Mouse (Mus musculus) spleen, adult 2 months (tissue): ENCODE data around the gene Tcf19. TPM values are rescaled to one million over a fixed set of nuclear protein-coding genes. Genes with fewer than 3 reads are reported as not detected.
"Not testable (repeated sequence)": the region's sequence is repeated elsewhere in the genome, so short reads cannot be mapped to it uniquely, and the experiment has no call there.

Experiments
- DNase-seq, 2 experiments: peaks; one replicate each; pipeline versions ENCODE4 v3.0.0 to v3.0.0-alpha.2; 2012 to 2021; ENCODE audit warnings: low spot score in 2 of 2, low read depth in 1 of 2
- H3K27ac ChIP-seq: fragments of 200-500 bp; 2 replicates; pipeline ENCODE4 v1.5.1; 2012; ENCODE audit warnings: low read length, inconsistent platforms; ENCODE audit not compliant: insufficient read depth
- H3K27me3 ChIP-seq: fragments of 200-500 bp; 2 replicates; pipeline ENCODE4 v1.6.1; 2012; ENCODE audit warnings: mild to moderate bottlenecking, moderate library complexity, low read length, inconsistent platforms; ENCODE audit not compliant: control insufficient read depth, insufficient read depth
- H3K36me3 ChIP-seq: fragments of 200-500 bp; 2 replicates; pipeline ENCODE4 v1.6.1; 2012; ENCODE audit warnings: mild to moderate bottlenecking, low read length, inconsistent platforms; ENCODE audit not compliant: control insufficient read depth, insufficient read depth
- H3K4me1 ChIP-seq: fragments of 200-500 bp; 2 replicates; pipeline ENCODE4 v1.6.1; 2011; ENCODE audit warnings: inconsistent platforms; ENCODE audit not compliant: control insufficient read depth, insufficient read depth, insufficient read length
- H3K4me3 ChIP-seq: fragments of 200-500 bp; 2 replicates; pipeline ENCODE4 v1.5.1; 2011; ENCODE audit warnings: mild to moderate bottlenecking, inconsistent platforms; ENCODE audit not compliant: insufficient read depth, insufficient read length; ENCODE audit errors: extremely low read depth
- CTCF ChIP-seq: fragments of 200-500 bp; IDR thresholded peaks from 2 replicates; pipeline ENCODE4 v1.5.1; 2011; ENCODE audit warnings: mild to moderate bottlenecking, inconsistent platforms; ENCODE audit not compliant: insufficient read depth, insufficient read length, insufficient replicate concordance; ENCODE audit errors: extremely low read depth
- POLR2A ChIP-seq: fragments of 200-500 bp; IDR thresholded peaks from 2 replicates; pipeline ENCODE4 v1.6.1; 2011; ENCODE audit warnings: low read depth, low read length, inconsistent platforms
- WGBS: fragments of 180-500 bp; shearing (Covaris S2); methylation state at CpG from one replicate; pipeline ENCODE4 v1.1.7; 2018; 5-methylcytosine and 5-hydroxymethylcytosine counted together
- polyA plus RNA-seq: library from polyadenylated mRNA; depleted of rRNA; stranded (reverse); fragments of >200 nt; gene quantifications from 2 replicates; pipeline ENCODE4 v1.2.3, GENCODE M21; 2012; rRNA removed

The Tcf19 gene
- polyA plus RNA-seq, 1 experiment, result 9.6 TPM

DNA sequence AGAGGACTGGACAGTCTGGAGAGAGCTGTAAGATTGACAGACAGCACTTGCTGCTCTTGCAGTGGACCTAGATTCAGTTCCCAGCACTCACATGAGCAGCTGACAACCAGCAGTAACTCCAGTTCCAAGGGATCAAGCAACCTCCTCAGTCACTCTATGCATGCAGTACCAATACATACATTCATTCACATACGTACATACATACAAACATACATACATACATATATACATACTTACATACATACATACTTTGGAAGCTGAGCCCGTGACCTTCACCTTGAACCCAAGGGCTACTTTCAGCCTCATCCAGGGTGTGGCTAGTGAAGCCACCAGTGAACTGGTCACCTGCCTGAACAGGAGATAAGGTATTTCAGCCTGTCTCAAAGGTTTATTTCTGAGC is 28.6 kb downstream of the Tcf19 start:
- Histone ChIP-seq H3K36me3 (no peaks in the 10 kb centered on the region), H3K27ac (no peak overlapping the region), H3K27me3 (no peaks in the 10 kb centered on the region), H3K4me1 (no peaks in the 10 kb centered on the region), H3K4me3 (no peak overlapping the region)
- TF ChIP-seq CTCF, result no peak
- no peak for TF ChIP-seq POLR2A
- WGBS, result 88% methylated on average over 2 of the region's 2 CpGs
- DNase-seq, result no peak

DNA sequence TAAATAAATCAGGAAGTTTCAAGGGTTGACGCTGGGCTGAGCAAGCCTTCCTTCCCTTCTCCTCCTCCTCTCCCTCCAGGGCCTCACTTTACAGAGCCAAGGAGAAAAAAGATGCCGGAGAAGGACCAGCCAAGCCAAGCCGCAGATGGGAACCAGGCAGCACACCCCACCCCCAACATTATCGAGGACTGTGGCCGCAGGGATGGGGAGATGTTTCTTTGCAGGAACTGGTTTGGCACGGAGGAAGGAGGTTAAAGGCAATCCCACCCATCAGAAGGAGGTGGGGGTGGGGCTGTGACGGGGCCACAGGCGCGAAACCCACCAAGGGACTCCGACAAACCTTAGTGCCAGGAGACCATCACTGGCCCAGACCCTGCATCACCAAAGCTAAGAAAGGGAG is 29.9 kb downstream of the Tcf19 start:
- H3K27me3 ChIP-seq, result no peaks in the 10 kb centered on the region
- H3K4me1 ChIP-seq, result no peaks in the 10 kb centered on the region
- no peak for TF ChIP-seq POLR2A
- no peak for TF ChIP-seq CTCF
- H3K36me3 ChIP-seq, result no peaks in the 10 kb centered on the region
- no peak overlapping the region for H3K27ac ChIP-seq
- no peak overlapping the region for H3K4me3 ChIP-seq
- no peak for DNase-seq
- WGBS, result 48% methylated on average over 10 of the region's 10 CpGs

DNA sequence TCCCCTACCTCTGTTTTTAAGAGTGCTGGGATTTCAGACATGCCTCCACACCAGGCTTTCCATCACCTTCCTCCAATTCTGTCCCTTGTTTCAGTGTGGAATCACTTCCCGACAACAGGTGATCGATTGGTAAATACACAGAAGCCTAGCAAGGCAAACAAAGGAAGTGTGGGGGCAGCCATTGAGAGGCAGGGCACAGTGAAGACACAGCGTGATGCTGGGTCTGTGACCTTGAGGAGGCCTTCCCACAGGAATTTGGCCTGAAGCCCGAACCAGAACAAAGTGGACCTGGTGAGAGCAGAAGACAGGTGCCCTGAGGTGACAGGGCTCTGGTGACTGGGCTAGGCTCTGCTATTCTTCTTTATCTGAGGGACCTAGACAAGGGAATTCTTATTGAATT is 30.9 kb downstream of the Tcf19 start:
- no peak for TF ChIP-seq POLR2A
- no peak for TF ChIP-seq CTCF
- no peak overlapping the region for H3K27ac ChIP-seq

DNA sequence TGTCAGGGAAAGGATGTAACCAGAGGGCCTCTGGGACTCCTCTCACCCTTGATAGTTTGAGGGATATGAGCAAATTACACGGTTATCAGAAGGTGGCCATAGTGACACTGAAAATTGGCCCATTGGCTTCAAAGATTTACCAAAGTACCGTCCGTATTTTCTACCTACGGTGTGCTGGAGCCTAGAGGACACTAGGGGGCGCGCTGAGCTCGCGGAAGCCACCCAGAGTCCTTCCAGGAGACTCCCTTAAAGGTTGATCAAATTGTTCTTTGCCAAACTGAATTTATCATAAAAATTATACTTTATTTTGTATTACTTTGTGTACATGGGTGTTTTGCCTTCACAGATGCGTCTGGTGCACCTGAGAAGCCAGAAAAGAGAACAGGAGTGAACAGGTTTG is 32.6 kb downstream of the Tcf19 start:
- no peak overlapping the region for H3K27ac ChIP-seq
- TF ChIP-seq POLR2A (no peak), CTCF (peak; percentile 95)
- DNase-seq, result peak; percentile 21 to 45
- no peaks in the 10 kb centered on the region for H3K36me3 ChIP-seq
- no peaks in the 10 kb centered on the region for H3K4me1 ChIP-seq
- no peaks in the 10 kb centered on the region for H3K27me3 ChIP-seq
- WGBS, result 1% methylated on average over 9 of the region's 9 CpGs
- no peak overlapping the region for H3K4me3 ChIP-seq

More for the DNA sequence above, 30.9 kb downstream of the Tcf19 start:
- H3K4me3 ChIP-seq, result no peak overlapping the region
- H3K36me3 ChIP-seq, result no peaks in the 10 kb centered on the region
- no peaks in the 10 kb centered on the region for H3K27me3 ChIP-seq
- WGBS, result 50% methylated on average over 4 of the region's 4 CpGs
- DNase-seq, result no peak
- H3K4me1 ChIP-seq, result no peaks in the 10 kb centered on the region

DNA sequence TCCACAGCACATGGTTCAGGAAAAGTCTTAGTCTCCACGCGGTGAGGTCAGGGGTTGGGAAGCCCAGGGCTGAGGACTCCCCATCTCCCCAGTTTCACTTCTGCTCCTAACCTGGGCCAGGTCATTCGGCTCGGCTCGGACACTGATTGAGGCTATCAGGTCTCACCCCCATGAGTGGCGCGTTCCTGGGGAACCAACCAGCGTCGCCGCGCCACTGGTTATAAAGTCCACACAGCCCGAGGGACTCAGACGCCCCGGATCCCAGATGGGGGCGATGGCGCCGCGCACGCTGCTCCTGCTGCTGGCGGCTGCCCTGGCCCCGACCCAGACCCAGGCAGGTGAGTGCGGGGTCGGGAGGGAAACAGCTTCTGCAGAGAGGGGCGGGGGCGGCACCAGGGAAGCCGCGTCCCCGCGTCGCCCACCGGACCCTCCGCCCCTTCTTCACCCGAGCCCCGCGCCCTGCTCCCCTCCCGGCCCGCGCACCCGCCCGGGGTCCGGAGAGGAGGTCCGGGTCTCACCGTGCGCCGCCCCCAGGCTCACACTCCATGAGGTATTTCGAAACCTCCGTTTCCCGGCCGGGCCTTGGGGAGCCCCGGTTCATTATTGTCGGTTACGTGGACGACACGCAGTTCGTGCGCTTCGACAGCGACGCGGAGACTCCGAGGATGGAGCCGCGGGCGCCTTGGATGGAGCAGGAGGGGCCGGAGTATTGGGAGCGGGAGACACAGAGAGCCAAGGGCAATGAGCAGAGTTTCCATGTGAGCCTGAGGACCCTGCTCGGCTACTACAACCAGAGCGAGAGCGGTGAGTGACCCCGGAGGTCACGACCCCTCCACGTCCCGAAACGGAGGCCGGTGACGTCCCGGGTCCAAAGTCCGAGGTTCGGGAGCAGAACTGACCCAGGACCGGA is 46.5 kb downstream of the Tcf19 start, which contains the start of gene H2-Q10:
Gene H2-Q10 (plus strand): TSS at position 248 of the 910 bp plus-strand sequence.
- H3K4me1 ChIP-seq, result peaks cover 6% of the 10 kb centered on the region; the same call in 1 of the 2 replicates
- WGBS, result 8% methylated on average over 80 of the region's 80 CpGs
- no peak for DNase-seq
- H3K36me3 ChIP-seq, result no peaks in the 10 kb centered on the region
- H3K4me3 ChIP-seq, result peak within 1 kb of the TSS; percentile 35; the same call in 1 of the 2 replicates
- TF ChIP-seq POLR2A (no peak), CTCF (no peak)
- peaks cover 13% of the 10 kb centered on the region for H3K27me3 ChIP-seq
- H3K27ac ChIP-seq, result no peak within 1 kb of the TSS

DNA sequence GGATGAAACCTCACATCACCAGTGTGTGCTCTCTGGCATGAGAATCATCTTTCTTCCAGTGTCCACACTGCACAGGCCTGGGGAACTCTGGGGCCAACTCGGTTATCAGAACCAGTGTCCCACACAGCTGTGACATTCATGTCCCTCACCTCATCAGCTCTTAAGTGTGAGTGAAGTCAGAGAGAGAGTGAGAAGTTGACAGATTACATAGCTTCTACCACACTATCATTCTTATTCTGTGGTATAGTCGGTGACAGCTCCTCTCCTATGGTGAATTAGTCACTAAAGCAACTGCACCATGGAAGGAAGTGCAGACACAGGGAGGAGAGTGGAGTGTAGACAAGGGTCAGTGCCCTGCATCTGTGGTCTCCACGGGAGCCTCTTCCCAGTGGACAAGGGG is 47.7 kb downstream of the Tcf19 start:
- DNase-seq, H3K36me3 ChIP-seq, H3K27ac ChIP-seq, H3K4me3 ChIP-seq, H3K4me1 ChIP-seq: not testable (repeated sequence)
- H3K27me3 ChIP-seq, result peaks cover 13% of the 10 kb centered on the region
- WGBS, result 39% methylated on average over 3 of the region's 3 CpGs

DNA sequence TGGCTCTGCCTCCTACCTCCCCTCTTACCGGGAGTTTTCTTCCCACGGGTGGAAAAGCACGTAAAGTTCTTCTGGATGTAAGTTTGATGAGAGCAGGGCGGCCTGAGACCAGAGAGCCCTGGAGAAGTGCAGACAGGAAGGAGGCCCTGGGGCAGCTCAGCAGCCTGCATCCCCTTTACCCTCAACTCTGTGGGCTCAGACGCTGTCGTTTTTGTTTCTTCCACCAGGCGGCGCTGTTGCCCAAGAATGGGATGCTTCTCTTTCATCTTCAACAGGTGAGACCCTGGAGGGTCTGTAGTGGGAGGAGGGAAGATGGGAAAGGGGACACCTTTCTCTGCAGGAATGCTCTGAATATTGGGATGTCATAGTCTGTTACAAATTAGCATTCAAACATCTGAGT is 51.0 kb downstream of the Tcf19 start:
- H3K4me3 ChIP-seq, result not testable (repeated sequence)
- peak in 1 of 2 experiments; percentile 25 for DNase-seq

More for the DNA sequence above, 51.0 kb downstream of the Tcf19 start:
- H3K27me3 ChIP-seq, result peaks cover 11% of the 10 kb centered on the region
- not testable (repeated sequence) for H3K27ac ChIP-seq, H3K36me3 ChIP-seq, H3K4me1 ChIP-seq
- 6% methylated on average over 8 of the region's 8 CpGs for WGBS
- TF ChIP-seq CTCF, result peak; percentile 56; the same call in 1 of the 2 replicates

Other genes starting within 250 kb of the Tcf19 start
- not detected in 2 replicates for gene H2-Q1, start 196.4 kb downstream of the Tcf19 start, polyA plus RNA-seq
- gene H2-Q2, start 174.6 kb downstream of the Tcf19 start, polyA plus RNA-seq, result 0.48 and 0.58 TPM in 2 replicates
- 249 and 304 TPM in 2 replicates for gene H2-Q4, start 137.2 kb downstream of the Tcf19 start, polyA plus RNA-seq
- 239 and 253 TPM in 2 replicates for gene H2-Q6, start 92.0 kb downstream of the Tcf19 start, polyA plus RNA-seq
- gene H2-Q7, start 77.7 kb downstream of the Tcf19 start, polyA plus RNA-seq, result 667 and 745 TPM in 2 replicates
- gene H2-Q10, start 46.7 kb downstream of the Tcf19 start, polyA plus RNA-seq, result 7.7 and 11.0 TPM in 2 replicates
- not detected in 2 replicates for gene Pou5f1, start 10.8 kb downstream of the Tcf19 start, polyA plus RNA-seq
- 4.2 and 4.4 TPM in 2 replicates for gene Cchcr1, start 276 bp upstream of the Tcf19 start, polyA plus RNA-seq
- gene Psors1c2, start 16.4 kb upstream of the Tcf19 start, polyA plus RNA-seq, result 0.09 TPM in 1 of 2 replicates, not detected in the other
- 0.13 and 0.18 TPM in 2 replicates for gene Cdsn, start 35.3 kb upstream of the Tcf19 start, polyA plus RNA-seq
- gene 2300002M23Rik, start 50.6 kb upstream of the Tcf19 start, polyA plus RNA-seq, result not detected in 2 replicates
- gene Sfta2, start 84.7 kb upstream of the Tcf19 start, polyA plus RNA-seq, result not detected in 2 replicates
- gene Gm9573, start 109.8 kb upstream of the Tcf19 start, polyA plus RNA-seq, result not detected in 2 replicates
- gene Mucl3, start 126.9 kb upstream of the Tcf19 start, polyA plus RNA-seq, result not detected in 2 replicates
- gene Vars2, start 150.8 kb upstream of the Tcf19 start, polyA plus RNA-seq, result 28.9 and 37.3 TPM in 2 replicates
- 21.7 and 23.5 TPM in 2 replicates for gene Gtf2h4, start 156.9 kb upstream of the Tcf19 start, polyA plus RNA-seq
- 27.0 and 38.7 TPM in 2 replicates for gene Ddr1, start 187.8 kb upstream of the Tcf19 start, polyA plus RNA-seq